Comparison of ENCODE assay signal across 30 mouse cellular contexts in genomic region chrX:166535138-166535537, GRCm38 (mm10). TPM values are rescaled to one million over a fixed set of nuclear protein-coding genes. Genes with fewer than 3 reads are reported as not detected.
A peak's percentile ranks its signal among the peaks of the same experiment; 100 is the strongest.
DNase-seq lines count a peak whose midpoint lies in the region; ATAC-seq lines count a peak whose summit lies in the region.
"Had no signal": no experiment of that assay in that cellular context is flagged by ENCODE, and none has a peak within 500 bp of the region (broad histone marks: within the 10 kb centered on the region; RNA-seq: fewer than 3 reads in every experiment).

No protein-coding gene starts in this region.

- H3K9ac ChIP-seq in intestine, embryonic 15.5 days: no peak overlapping the region
- H3K9ac ChIP-seq in stomach, embryonic 16.5 days (ENCODE audit: low read length): no peak overlapping the region
- no peak overlapping the region for H3K9ac ChIP-seq in forebrain, embryonic 13.5 days
- H3K9ac ChIP-seq: embryonic facial prominence, embryonic 13.5 days; forebrain, postnatal 0 days; heart, embryonic 13.5 days; hindbrain, embryonic 12.5 days; hindbrain, embryonic 15.5 days had no signal

- H3K27me3 ChIP-seq in intestine, embryonic 15.5 days (replicated peaks): no peaks in the 10 kb centered on the region
- H3K27me3 ChIP-seq in stomach, embryonic 16.5 days (ENCODE audit: control insufficient read depth, insufficient read depth, low read length): no peaks in the 10 kb centered on the region; the same call in 1 of the 2 replicates
- no peaks in the 10 kb centered on the region; the same call in 1 of the 2 replicates for H3K27me3 ChIP-seq in forebrain, embryonic 13.5 days
- H3K27me3 ChIP-seq: heart, embryonic 13.5 days; hindbrain, embryonic 15.5 days had no signal

- H3K9me3 ChIP-seq in intestine, embryonic 15.5 days: no peaks in the 10 kb centered on the region
- H3K9me3 ChIP-seq in stomach, embryonic 16.5 days (replicated peaks; ENCODE audit: control insufficient read depth, low read length): no peaks in the 10 kb centered on the region
- H3K9me3 ChIP-seq in forebrain, embryonic 13.5 days (replicated peaks): no peaks in the 10 kb centered on the region
- H3K9me3 ChIP-seq: embryonic facial prominence, embryonic 10.5 days; embryonic facial prominence, embryonic 13.5 days; forebrain, embryonic 10.5 days; G1E; heart, embryonic 10.5 days; heart, embryonic 13.5 days; hindbrain, embryonic 12.5 days; hindbrain, embryonic 15.5 days had no signal

- ATAC-seq in intestine, embryonic 15.5 days: peak; percentile 51
- ATAC-seq in stomach, embryonic 16.5 days (ENCODE audit: insufficient read depth, low FRiP score): peak; percentile 64; the same call in 1 of the 2 replicates
- ATAC-seq in forebrain, embryonic 13.5 days: no peak
- no peak for ATAC-seq in erythroblast, adult 5-6 weeks (replicated peaks; ENCODE audit: low FRiP score, poor library complexity, severe bottlenecking)
- ATAC-seq: forebrain, embryonic 14.5 days; forebrain, postnatal 0 days had no signal

- H3K4me2 ChIP-seq in intestine, embryonic 15.5 days (replicated peaks): no peak overlapping the region
- H3K4me2 ChIP-seq in stomach, embryonic 16.5 days (ENCODE audit: low read depth, low read length): no peak overlapping the region
- no peak overlapping the region for H3K4me2 ChIP-seq in forebrain, embryonic 13.5 days
- H3K4me2 ChIP-seq: embryonic facial prominence, embryonic 13.5 days; heart, embryonic 13.5 days; hindbrain, embryonic 12.5 days; hindbrain, embryonic 15.5 days had no signal

- DNase-seq in ES-CJ7 (ENCODE audit: low read depth, low spot score) (peak; percentile 15), R1 (ENCODE audit: low read depth, low spot score) (peak; percentile 70)
- DNase-seq in heart, adult 9 months (ENCODE audit: low spot score in 2 of 2): no peak
- DNase-seq in layer of hippocampus, postnatal 10 days (ENCODE audit: low spot score in 2 of 2): no peak
- DNase-seq: adrenal gland, adult 8-10 months; adrenal gland, postnatal 25 days; cerebellum, adult 11-12 months; cerebellum, adult 8-10 months; cerebellum, postnatal 10 days; cerebellum, postnatal 36 days; embryo, embryonic 11 days; forebrain, postnatal 0 days; gastrocnemius, postnatal 25 days; heart, adult 18-20 months; heart, postnatal 14 days; kidney, adult 11 months had no signal

- H3K27ac ChIP-seq in intestine, embryonic 15.5 days: no peak overlapping the region
- H3K27ac ChIP-seq in stomach, embryonic 16.5 days (ENCODE audit: low read length): no peak overlapping the region
- H3K27ac ChIP-seq in forebrain, embryonic 13.5 days: no peak overlapping the region
- H3K27ac ChIP-seq: embryonic facial prominence, embryonic 10.5 days; embryonic facial prominence, embryonic 13.5 days; forebrain, embryonic 10.5 days; heart, embryonic 10.5 days; heart, embryonic 13.5 days; hindbrain, embryonic 12.5 days; hindbrain, embryonic 15.5 days had no signal

- H3K4me1 ChIP-seq in intestine, embryonic 15.5 days (replicated peaks): no peaks in the 10 kb centered on the region
- no peaks in the 10 kb centered on the region for H3K4me1 ChIP-seq in stomach, embryonic 16.5 days (ENCODE audit: control insufficient read depth, insufficient read depth, low read length)
- no peaks in the 10 kb centered on the region for H3K4me1 ChIP-seq in forebrain, embryonic 13.5 days
- H3K4me1 ChIP-seq: embryonic facial prominence, embryonic 10.5 days; embryonic facial prominence, embryonic 13.5 days; forebrain, embryonic 10.5 days; heart, embryonic 10.5 days; heart, embryonic 13.5 days; hindbrain, embryonic 12.5 days; hindbrain, embryonic 15.5 days had no signal

- 38% methylated on average over 4 of the region's 4 CpGs for WGBS in intestine, embryonic 15.5 days
- 24% methylated on average over 4 of the region's 4 CpGs for WGBS in stomach, embryonic 16.5 days
- 65% methylated on average over 4 of the region's 4 CpGs for WGBS in forebrain, embryonic 13.5 days

- H3K36me3 ChIP-seq in intestine, embryonic 15.5 days: no peaks in the 10 kb centered on the region
- no peaks in the 10 kb centered on the region for H3K36me3 ChIP-seq in stomach, embryonic 16.5 days (ENCODE audit: control insufficient read depth, insufficient read depth, low read length)
- no peaks in the 10 kb centered on the region for H3K36me3 ChIP-seq in forebrain, embryonic 13.5 days (ENCODE audit: poor library complexity, severe bottlenecking)
- H3K36me3 ChIP-seq: embryonic facial prominence, embryonic 10.5 days; forebrain, embryonic 10.5 days; G1E; heart, embryonic 10.5 days; heart, embryonic 13.5 days; hindbrain, embryonic 12.5 days; hindbrain, embryonic 15.5 days had no signal

- H3K4me3 ChIP-seq in intestine, embryonic 15.5 days (replicated peaks): no peak overlapping the region
- no peak overlapping the region for H3K4me3 ChIP-seq in stomach, embryonic 16.5 days (replicated peaks; ENCODE audit: low read length)
- no peak overlapping the region for H3K4me3 ChIP-seq in forebrain, embryonic 13.5 days
- H3K4me3 ChIP-seq: embryonic facial prominence, embryonic 10.5 days; embryonic facial prominence, embryonic 13.5 days; forebrain, embryonic 10.5 days; heart, embryonic 10.5 days; heart, embryonic 13.5 days; hindbrain, embryonic 12.5 days; hindbrain, embryonic 15.5 days had no signal

RNA-seq across cellular contexts. Expression of gene Tceanc, which starts 16.8 kb away (rescaled TPM):
- polyA plus RNA-seq in intestine, embryonic 15.5 days (2015; fragmentation: Nextera tagmentation; extraction: Ambion mirVana): 5.5 and 5.9 TPM in 2 replicates
- 5.2 and 5.4 TPM in 2 replicates for polyA plus RNA-seq in stomach, embryonic 16.5 days (2015; fragmentation: Nextera tagmentation; extraction: Ambion mirVana)
- polyA plus RNA-seq in forebrain, embryonic 13.5 days (2015; fragmentation: Nextera tagmentation; extraction: Ambion mirVana): 9.6 and 10.7 TPM in 2 replicates
- total RNA-seq in erythroblast, adult 5-6 weeks (2015; ENCODE audit: low replicate concordance): 2.1 and 7.7 TPM in 2 replicates
- 2.1 and 5.8 TPM in 2 replicates for total RNA-seq in erythroblast, adult 5-6 weeks (2017; ENCODE audit: low replicate concordance)
- total RNA-seq in layer of hippocampus, postnatal 10 days (2021): 1 to 10 TPM; 2.1 to 2.4 TPM

RNA-seq across cellular contexts. Expression of gene Egfl6, which starts 50.4 kb away (rescaled TPM):
- 5.2 and 5.3 TPM in 2 replicates for polyA plus RNA-seq in intestine, embryonic 15.5 days (2015; fragmentation: Nextera tagmentation; extraction: Ambion mirVana)
- 20.7 and 21.5 TPM in 2 replicates for polyA plus RNA-seq in stomach, embryonic 16.5 days (2015; fragmentation: Nextera tagmentation; extraction: Ambion mirVana)
- 1.0 and 1.4 TPM in 2 replicates for polyA plus RNA-seq in forebrain, embryonic 13.5 days (2015; fragmentation: Nextera tagmentation; extraction: Ambion mirVana)
- not detected in 2 replicates for total RNA-seq in erythroblast, adult 5-6 weeks (2015; ENCODE audit: low replicate concordance)
- total RNA-seq in erythroblast, adult 5-6 weeks (2017; ENCODE audit: low replicate concordance): not detected in 2 replicates
- 1 to 10 TPM; 4.1 to 4.3 TPM for total RNA-seq in layer of hippocampus, postnatal 10 days (2021)
- total RNA-seq: G1E; hematopoietic stem cell, adult 5-6 weeks had no signal
- polyA plus RNA-seq: G1E had no signal

RNA-seq across cellular contexts. Expression of gene Rab9, which starts 55.5 kb away (rescaled TPM):
- 61.0 and 67.4 TPM in 2 replicates for polyA plus RNA-seq in intestine, embryonic 15.5 days (2015; fragmentation: Nextera tagmentation; extraction: Ambion mirVana)
- 51.2 and 54.4 TPM in 2 replicates for polyA plus RNA-seq in stomach, embryonic 16.5 days (2015; fragmentation: Nextera tagmentation; extraction: Ambion mirVana)
- polyA plus RNA-seq in forebrain, embryonic 13.5 days (2015; fragmentation: Nextera tagmentation; extraction: Ambion mirVana): 46.1 and 51.5 TPM in 2 replicates
- total RNA-seq in erythroblast, adult 5-6 weeks (2015; ENCODE audit: low replicate concordance): 8.4 and 20.2 TPM in 2 replicates
- 12.0 and 21.6 TPM in 2 replicates for total RNA-seq in erythroblast, adult 5-6 weeks (2017; ENCODE audit: low replicate concordance)
- total RNA-seq in layer of hippocampus, postnatal 10 days (2021): 10 to 100 TPM; 33.8 to 41.3 TPM

Comparison
In these comparisons a context has a peak if more than half of its experiments do, and no peak if none do; other contexts are left out.
1. DNase-seq: peak in ES-CJ7 (single experiment) and R1 (single experiment); none in heart, adult 9 months (0 of 2) and layer of hippocampus, postnatal 10 days (0 of 2).
2. ATAC-seq: peak in intestine, embryonic 15.5 days (single experiment) and stomach, embryonic 16.5 days (single experiment); none in forebrain, embryonic 13.5 days (single experiment) and erythroblast, adult 5-6 weeks (single experiment).